Mouse (Mus musculus): ENCODE measurements at regions not wholly inside any gene's neighbourhood (a gene's known extent, or its start where the extent isn't known, plus 50 kb on each side); places are given as distances from the start of the nearest gene placed in this dataset.

DNA sequence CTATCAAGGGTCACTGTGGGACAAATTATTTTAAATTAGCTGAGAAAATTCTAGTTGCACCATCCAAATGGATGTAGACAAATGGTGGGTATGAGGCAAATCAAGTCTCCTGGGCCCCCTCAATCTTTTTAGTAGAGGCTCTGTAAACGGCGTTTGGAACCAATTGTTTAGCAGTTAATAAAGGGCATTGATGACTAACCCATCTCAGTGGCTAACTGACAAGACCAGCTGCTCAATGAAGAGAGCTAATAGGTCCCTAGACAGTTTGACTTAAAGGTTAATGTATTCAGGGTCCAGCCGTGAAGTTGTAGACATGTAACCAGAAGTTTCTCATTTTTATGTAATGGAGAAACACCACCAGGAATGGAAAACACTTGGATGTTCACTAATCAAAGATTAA, 332.6 kb upstream of the Gm21961 start:
- Histone ChIP-seq H3K27ac (ENCODE audit: insufficient read depth, low read length) (no peak overlapping the region), H3K4me3 (ENCODE audit: low read depth, low read length) (no peak overlapping the region), H3K9me3 (replicated peaks; ENCODE audit: control insufficient read depth, insufficient read depth, low read length, poor library complexity, severe bottlenecking) (no peaks in the 10 kb centered on the region), H3K4me1 (ENCODE audit: control insufficient read depth, insufficient read depth, low read length) (no peaks in the 10 kb centered on the region), H3K27me3 (ENCODE audit: control insufficient read depth, insufficient read depth, low read length, poor library complexity, severe bottlenecking) (no peaks in the 10 kb centered on the region), H3K36me3 (ENCODE audit: control insufficient read depth, insufficient read depth, low read length, poor library complexity, severe bottlenecking) (no peaks in the 10 kb centered on the region), H3K9ac (ENCODE audit: low read depth, poor library complexity, severe bottlenecking) (no peak overlapping the region)
- TF ChIP-seq POLR2A (IDR thresholded peaks at IDR 0.05; ENCODE audit: insufficient read depth, low read length) (no peak), CTCF (IDR thresholded peaks at IDR 0.05; ENCODE audit: low read depth, low read length) (no peak), EP300 (IDR thresholded peaks at IDR 0.05; ENCODE audit: insufficient read depth, low read depth, low read length) (no peak)

DNA sequence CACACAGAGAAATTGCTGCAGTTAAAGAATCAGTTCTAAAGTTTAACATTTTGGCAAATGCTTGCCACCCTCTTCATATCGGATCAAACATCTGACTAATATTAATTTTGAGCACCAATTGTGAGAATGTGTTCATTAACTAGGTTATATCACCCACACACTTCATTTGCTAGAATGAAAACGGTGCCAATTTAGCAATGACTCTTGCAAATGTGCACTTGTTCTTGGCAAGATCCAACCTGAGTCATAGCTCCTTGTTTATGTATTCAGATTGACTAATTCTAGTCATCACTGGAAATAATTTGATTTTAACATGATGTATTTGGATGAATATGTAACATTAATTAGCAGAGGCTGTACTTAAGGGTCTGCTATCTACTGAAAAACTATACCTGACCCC, 327.8 kb upstream of the Gm21961 start:
- Histone ChIP-seq H3K4me1 (ENCODE audit: control insufficient read depth, insufficient read depth, low read length) (no peaks in the 10 kb centered on the region), H3K36me3 (ENCODE audit: control insufficient read depth, insufficient read depth, low read length, poor library complexity, severe bottlenecking) (no peaks in the 10 kb centered on the region), H3K4me3 (ENCODE audit: low read depth, low read length) (no peak overlapping the region), H3K27ac (ENCODE audit: insufficient read depth, low read length) (no peak overlapping the region), H3K9ac (ENCODE audit: low read depth, poor library complexity, severe bottlenecking) (no peak overlapping the region), H3K27me3 (ENCODE audit: control insufficient read depth, insufficient read depth, low read length, poor library complexity, severe bottlenecking) (no peaks in the 10 kb centered on the region), H3K9me3 (replicated peaks; ENCODE audit: control insufficient read depth, insufficient read depth, low read length, poor library complexity, severe bottlenecking) (no peaks in the 10 kb centered on the region)
- no peak for TF ChIP-seq EP300 (IDR thresholded peaks at IDR 0.05; ENCODE audit: insufficient read depth, low read depth, low read length)
- no peak for TF ChIP-seq CTCF (IDR thresholded peaks at IDR 0.05; ENCODE audit: low read depth, low read length)
- no peak for TF ChIP-seq POLR2A (IDR thresholded peaks at IDR 0.05; ENCODE audit: insufficient read depth, low read length)

DNA sequence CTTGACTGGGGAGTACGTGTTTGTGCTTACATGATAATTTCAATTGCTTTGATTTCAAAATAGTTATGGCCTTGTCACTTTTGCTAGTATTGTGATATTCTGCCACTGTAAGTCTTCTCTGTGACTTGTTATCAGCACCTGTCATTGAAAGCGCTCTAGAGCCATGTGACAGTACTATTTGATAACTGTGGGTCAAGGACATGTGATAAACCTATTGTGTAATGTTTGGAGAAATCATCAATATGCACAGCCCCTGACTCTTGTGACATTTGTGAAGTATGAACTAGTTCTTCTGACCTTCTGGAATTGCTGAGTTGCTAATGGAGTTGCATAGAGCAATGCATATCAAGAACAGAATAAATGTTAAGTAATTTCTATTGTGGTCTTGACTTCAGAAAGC, 319.4 kb upstream of the Gm21961 start:
- TF ChIP-seq CTCF (IDR thresholded peaks at IDR 0.05; ENCODE audit: low read depth, low read length) (no peak), POLR2A (IDR thresholded peaks at IDR 0.05; ENCODE audit: insufficient read depth, low read length) (no peak), EP300 (IDR thresholded peaks at IDR 0.05; ENCODE audit: insufficient read depth, low read depth, low read length) (no peak)
- no peaks in the 10 kb centered on the region for H3K36me3 ChIP-seq (ENCODE audit: control insufficient read depth, insufficient read depth, low read length, poor library complexity, severe bottlenecking)
- H3K27ac ChIP-seq (ENCODE audit: insufficient read depth, low read length): no peak overlapping the region
- no peak overlapping the region for H3K4me3 ChIP-seq (ENCODE audit: low read depth, low read length)
- H3K9ac ChIP-seq (ENCODE audit: low read depth, poor library complexity, severe bottlenecking): no peak overlapping the region
- no peaks in the 10 kb centered on the region for H3K4me1 ChIP-seq (ENCODE audit: control insufficient read depth, insufficient read depth, low read length)
- H3K9me3 ChIP-seq (replicated peaks; ENCODE audit: control insufficient read depth, insufficient read depth, low read length, poor library complexity, severe bottlenecking): no peaks in the 10 kb centered on the region
- no peaks in the 10 kb centered on the region for H3K27me3 ChIP-seq (ENCODE audit: control insufficient read depth, insufficient read depth, low read length, poor library complexity, severe bottlenecking)

DNA sequence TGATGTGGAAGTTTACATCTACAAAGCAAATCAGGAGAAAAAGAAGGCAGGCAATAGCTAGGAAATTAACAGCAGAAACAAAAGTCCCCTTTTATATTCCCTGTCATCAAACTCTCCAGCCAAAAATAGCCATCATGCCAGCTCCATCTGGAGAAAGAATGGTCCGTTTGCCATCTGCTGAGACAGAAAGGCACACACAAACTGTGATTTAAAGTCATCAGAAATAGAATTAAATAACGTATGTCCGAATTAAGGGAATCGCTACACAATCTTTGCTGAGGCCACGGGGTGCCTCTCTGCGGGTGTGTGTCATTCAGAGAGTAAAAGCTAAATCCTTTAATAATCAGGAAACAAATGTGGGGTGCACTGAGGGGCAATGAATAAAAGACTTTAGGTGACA, 293.4 kb upstream of the Gm21961 start:
- no peaks in the 10 kb centered on the region for H3K9me3 ChIP-seq (replicated peaks; ENCODE audit: control insufficient read depth, insufficient read depth, low read length, poor library complexity, severe bottlenecking)
- no peak overlapping the region for H3K27ac ChIP-seq (ENCODE audit: insufficient read depth, low read length)
- H3K9ac ChIP-seq (ENCODE audit: low read depth, poor library complexity, severe bottlenecking): no peak overlapping the region
- no peaks in the 10 kb centered on the region for H3K36me3 ChIP-seq (ENCODE audit: control insufficient read depth, insufficient read depth, low read length, poor library complexity, severe bottlenecking)
- no peaks in the 10 kb centered on the region for H3K27me3 ChIP-seq (ENCODE audit: control insufficient read depth, insufficient read depth, low read length, poor library complexity, severe bottlenecking)
- no peak overlapping the region for H3K4me3 ChIP-seq (ENCODE audit: low read depth, low read length)
- no peaks in the 10 kb centered on the region for H3K4me1 ChIP-seq (ENCODE audit: control insufficient read depth, insufficient read depth, low read length)
- TF ChIP-seq POLR2A (IDR thresholded peaks at IDR 0.05; ENCODE audit: insufficient read depth, low read length) (no peak), CTCF (IDR thresholded peaks at IDR 0.05; ENCODE audit: low read depth, low read length) (no peak), EP300 (IDR thresholded peaks at IDR 0.05; ENCODE audit: insufficient read depth, low read depth, low read length) (no peak)

DNA sequence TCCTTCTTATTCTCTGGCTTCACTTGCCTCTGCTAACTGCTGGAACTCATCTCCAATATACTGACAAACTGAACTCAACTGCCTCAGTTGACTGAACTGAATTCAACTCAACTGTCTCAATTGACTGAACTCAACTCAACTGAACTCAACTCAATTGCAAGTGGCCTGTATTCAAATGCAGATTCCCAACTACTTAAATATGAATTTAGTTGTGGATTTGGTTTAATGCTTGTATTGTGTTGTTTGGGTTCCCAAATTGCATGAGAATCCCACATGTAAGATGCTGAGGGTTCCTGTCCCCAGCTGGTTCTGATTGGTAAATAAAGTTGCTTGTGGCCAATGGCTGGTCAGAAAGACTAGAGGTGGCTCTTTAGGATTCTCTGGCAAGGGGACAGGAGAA, 244.1 kb upstream of the Gm21961 start:
- Histone ChIP-seq H3K4me1 (ENCODE audit: control insufficient read depth, insufficient read depth, low read length) (peaks cover 1% of the 10 kb centered on the region), H3K27ac (ENCODE audit: insufficient read depth, low read length) (no peak overlapping the region), H3K9me3 (replicated peaks; ENCODE audit: control insufficient read depth, insufficient read depth, low read length, poor library complexity, severe bottlenecking) (no peaks in the 10 kb centered on the region), H3K36me3 (ENCODE audit: control insufficient read depth, insufficient read depth, low read length, poor library complexity, severe bottlenecking) (no peaks in the 10 kb centered on the region), H3K9ac (ENCODE audit: low read depth, poor library complexity, severe bottlenecking) (no peak overlapping the region), H3K4me3 (ENCODE audit: low read depth, low read length) (no peak overlapping the region), H3K27me3 (ENCODE audit: control insufficient read depth, insufficient read depth, low read length, poor library complexity, severe bottlenecking) (no peaks in the 10 kb centered on the region)
- TF ChIP-seq EP300 (IDR thresholded peaks at IDR 0.05; ENCODE audit: insufficient read depth, low read depth, low read length): no peak
- TF ChIP-seq CTCF (IDR thresholded peaks at IDR 0.05; ENCODE audit: low read depth, low read length): no peak
- no peak for TF ChIP-seq POLR2A (IDR thresholded peaks at IDR 0.05; ENCODE audit: insufficient read depth, low read length)

DNA sequence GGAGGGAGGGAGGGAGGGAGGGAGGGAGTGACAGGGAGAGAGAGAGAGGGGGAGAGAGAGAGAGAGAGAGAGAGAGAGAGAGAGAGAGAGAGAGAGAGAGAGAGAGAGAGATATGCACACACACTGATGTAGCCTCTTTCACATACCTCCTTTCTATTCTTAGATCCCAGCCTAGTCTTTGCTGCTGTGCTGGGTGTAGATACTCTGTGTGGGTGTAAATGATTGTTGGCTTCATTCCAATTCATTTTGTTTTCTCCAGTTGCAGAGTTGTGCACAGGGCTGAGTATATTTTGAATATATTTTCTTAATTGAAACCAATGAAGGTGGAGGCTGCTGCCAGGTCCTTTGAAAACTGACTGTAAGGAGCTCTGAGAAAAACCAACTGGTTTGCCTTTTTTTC, 207.8 kb upstream of the Gm21961 start:
- no peak overlapping the region for H3K4me3 ChIP-seq (ENCODE audit: low read depth, low read length)
- H3K36me3 ChIP-seq (ENCODE audit: control insufficient read depth, insufficient read depth, low read length, poor library complexity, severe bottlenecking): no peaks in the 10 kb centered on the region

More for the DNA sequence above, 207.8 kb upstream of the Gm21961 start:
- no peaks in the 10 kb centered on the region for H3K4me1 ChIP-seq (ENCODE audit: control insufficient read depth, insufficient read depth, low read length)
- peaks cover 5% of the 10 kb centered on the region; the same call in 1 of the 2 replicates for H3K9me3 ChIP-seq (replicated peaks; ENCODE audit: control insufficient read depth, insufficient read depth, low read length, poor library complexity, severe bottlenecking)
- H3K27me3 ChIP-seq (ENCODE audit: control insufficient read depth, insufficient read depth, low read length, poor library complexity, severe bottlenecking): no peaks in the 10 kb centered on the region
- H3K9ac ChIP-seq (ENCODE audit: low read depth, poor library complexity, severe bottlenecking): no peak overlapping the region
- TF ChIP-seq CTCF (IDR thresholded peaks at IDR 0.05; ENCODE audit: low read depth, low read length): no peak
- TF ChIP-seq EP300 (IDR thresholded peaks at IDR 0.05; ENCODE audit: insufficient read depth, low read depth, low read length): no peak
- no peak for TF ChIP-seq POLR2A (IDR thresholded peaks at IDR 0.05; ENCODE audit: insufficient read depth, low read length)
- no peak overlapping the region for H3K27ac ChIP-seq (ENCODE audit: insufficient read depth, low read length)

Data from ES-Bruce4 (cell line).